Mouse (Mus musculus): ENCODE measurements at regions not wholly inside any gene's neighbourhood (a gene's known extent, or its start where the extent isn't known, plus 50 kb on each side); places are given as distances from the start of the nearest gene placed in this dataset.

DNA sequence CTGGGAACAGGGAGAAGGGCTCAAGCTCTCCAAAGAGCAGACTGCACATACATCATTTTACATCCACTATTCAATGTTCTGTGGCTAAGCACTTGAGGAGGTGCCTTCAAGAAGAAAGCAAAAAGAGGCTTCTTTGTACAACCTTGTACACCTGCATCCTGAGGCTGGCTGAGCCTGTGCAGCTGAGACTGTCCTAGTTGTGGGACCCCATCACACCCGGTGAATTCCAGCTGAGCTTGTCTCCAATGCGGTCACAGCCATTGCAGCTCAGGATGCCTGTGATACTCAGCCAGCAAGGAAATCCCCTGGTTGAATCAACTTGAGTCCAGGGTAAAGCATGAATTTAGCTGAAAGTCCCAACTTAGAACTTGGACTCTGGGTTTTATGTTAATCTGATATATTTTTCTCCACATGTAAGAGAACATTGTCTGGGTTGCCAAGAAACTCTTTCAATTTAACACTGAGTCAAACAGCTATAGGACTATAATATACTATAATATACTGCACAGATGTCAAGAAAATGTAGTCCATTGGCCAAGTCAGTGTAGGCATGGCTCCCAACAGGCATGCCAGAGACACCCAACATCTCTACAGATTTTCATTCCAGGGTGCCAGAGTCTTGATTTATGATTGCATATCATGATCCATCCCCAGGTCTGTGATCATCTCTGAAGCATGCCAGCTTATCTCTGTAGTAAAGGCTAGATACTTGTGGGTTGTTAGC lies 599.2 kb downstream of the Pard3 start:
- DNase-seq (ENCODE audit: low read depth in 1 of 2, low spot score in 2 of 2) = no peak
- Histone ChIP-seq H3K27ac (ENCODE audit: insufficient read depth, low read length) (no peak overlapping the region), H3K4me3 (ENCODE audit: extremely low read depth, insufficient read depth, insufficient read length) (no peak overlapping the region), H3K36me3 (ENCODE audit: control insufficient read depth, insufficient read depth, low read length) (no peaks in the 10 kb centered on the region), H3K27me3 (ENCODE audit: control insufficient read depth, insufficient read depth, low read length) (no peaks in the 10 kb centered on the region), H3K4me1 (ENCODE audit: control insufficient read depth, insufficient read depth, insufficient read length) (no peaks in the 10 kb centered on the region)
- TF ChIP-seq POLR2A (IDR thresholded peaks at IDR 0.05; ENCODE audit: low read depth, low read length) = no peak
- no peak for TF ChIP-seq CTCF (IDR thresholded peaks at IDR 0.05; ENCODE audit: extremely low read depth, insufficient read depth, insufficient read length, insufficient replicate concordance)
- WGBS = 85% methylated on average over 2 of the region's 2 CpGs

DNA sequence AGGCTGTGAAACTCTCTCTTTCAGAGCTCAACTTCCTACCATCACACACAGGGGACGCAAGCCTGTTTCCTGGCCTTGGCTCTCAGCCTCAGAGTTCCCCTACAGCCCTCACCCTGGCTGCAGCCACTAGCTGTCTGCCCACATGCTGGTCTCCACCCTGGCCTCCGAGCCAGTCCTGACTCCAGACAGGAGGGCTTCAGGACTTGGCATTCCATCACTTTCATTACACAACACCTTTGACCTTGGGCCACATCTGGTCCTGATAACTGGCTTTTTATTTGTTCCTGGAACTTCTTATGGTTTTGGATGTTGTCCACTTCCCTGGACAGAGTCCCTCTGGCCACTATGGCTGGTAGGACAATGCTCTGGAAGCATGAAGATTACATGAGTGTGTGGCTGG lies 602.9 kb downstream of the Pard3 start:
- no peaks in the 10 kb centered on the region for H3K27me3 ChIP-seq (ENCODE audit: control insufficient read depth, insufficient read depth, low read length)
- DNase-seq (ENCODE audit: low read depth in 1 of 2, low spot score in 2 of 2) = no peak
- 61% methylated on average over 2 of the region's 2 CpGs for WGBS

DNA sequence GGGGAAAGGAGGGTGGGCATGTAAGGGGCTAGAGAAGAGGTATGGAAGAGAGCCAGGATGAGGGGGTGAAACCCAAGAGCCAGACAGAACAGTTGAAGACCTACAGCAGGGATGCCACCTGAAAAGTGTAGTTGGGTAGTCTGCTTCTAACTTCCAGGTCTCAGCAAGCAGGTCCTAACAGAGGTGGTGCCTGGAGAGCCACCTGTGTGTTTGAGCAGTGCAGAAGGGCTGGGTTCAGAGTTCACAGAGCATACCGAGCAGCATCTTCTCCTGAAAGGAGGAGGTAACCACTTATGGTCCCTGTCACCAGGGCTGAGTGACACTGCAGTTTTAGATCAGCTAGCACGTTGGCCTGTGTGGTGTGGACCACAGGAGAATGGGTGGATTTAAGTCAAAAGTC lies 605.3 kb downstream of the Pard3 start:
- no peaks in the 10 kb centered on the region for H3K4me1 ChIP-seq (ENCODE audit: control insufficient read depth, insufficient read depth, insufficient read length)
- H3K36me3 ChIP-seq (ENCODE audit: control insufficient read depth, insufficient read depth, low read length) = no peaks in the 10 kb centered on the region
- H3K4me3 ChIP-seq (ENCODE audit: extremely low read depth, insufficient read depth, insufficient read length) = no peak overlapping the region
- H3K27me3 ChIP-seq (ENCODE audit: control insufficient read depth, insufficient read depth, low read length) = no peaks in the 10 kb centered on the region
- DNase-seq (ENCODE audit: low read depth in 1 of 2, low spot score in 2 of 2) = no peak
- no peak overlapping the region for H3K27ac ChIP-seq (ENCODE audit: insufficient read depth, low read length)
- WGBS = 49% methylated on average over 2 of the region's 2 CpGs
- TF ChIP-seq CTCF (IDR thresholded peaks at IDR 0.05; ENCODE audit: extremely low read depth, insufficient read depth, insufficient read length, insufficient replicate concordance) (no peak), POLR2A (IDR thresholded peaks at IDR 0.05; ENCODE audit: low read depth, low read length) (no peak)

More for the DNA sequence above, 602.9 kb downstream of the Pard3 start:
- Histone ChIP-seq H3K27ac (ENCODE audit: insufficient read depth, low read length) (no peak overlapping the region), H3K4me3 (ENCODE audit: extremely low read depth, insufficient read depth, insufficient read length) (no peak overlapping the region), H3K36me3 (ENCODE audit: control insufficient read depth, insufficient read depth, low read length) (no peaks in the 10 kb centered on the region), H3K4me1 (ENCODE audit: control insufficient read depth, insufficient read depth, insufficient read length) (no peaks in the 10 kb centered on the region)
- TF ChIP-seq POLR2A (IDR thresholded peaks at IDR 0.05; ENCODE audit: low read depth, low read length) (no peak), CTCF (IDR thresholded peaks at IDR 0.05; ENCODE audit: extremely low read depth, insufficient read depth, insufficient read length, insufficient replicate concordance) (no peak)

- Histone ChIP-seq H3K27ac (ENCODE audit: insufficient read depth, low read length) (no peak overlapping the region), H3K4me1 (ENCODE audit: control insufficient read depth, insufficient read depth, insufficient read length) (no peaks in the 10 kb centered on the region), H3K27me3 (ENCODE audit: control insufficient read depth, insufficient read depth, low read length) (no peaks in the 10 kb centered on the region), H3K36me3 (ENCODE audit: control insufficient read depth, insufficient read depth, low read length) (no peaks in the 10 kb centered on the region), H3K4me3 (ENCODE audit: extremely low read depth, insufficient read depth, insufficient read length) (no peak overlapping the region)
- TF ChIP-seq POLR2A (IDR thresholded peaks at IDR 0.05; ENCODE audit: low read depth, low read length) = no peak
- no peak for TF ChIP-seq CTCF (IDR thresholded peaks at IDR 0.05; ENCODE audit: extremely low read depth, insufficient read depth, insufficient read length, insufficient replicate concordance)
- 85% methylated on average over 1 of the region's 1 CpGs for WGBS
- DNase-seq (ENCODE audit: low read depth in 1 of 2, low spot score in 2 of 2) = no peak
Observed at GRCm38 (mm10) chr8:127674063-127674462, 610.4 kb downstream of the Pard3 start.

- no peak overlapping the region for H3K27ac ChIP-seq (ENCODE audit: insufficient read depth, low read length)
- H3K36me3 ChIP-seq (ENCODE audit: control insufficient read depth, insufficient read depth, low read length) = no peaks in the 10 kb centered on the region
- 88% methylated on average over 4 of the region's 4 CpGs for WGBS
- no peak overlapping the region for H3K4me3 ChIP-seq (ENCODE audit: extremely low read depth, insufficient read depth, insufficient read length)
- no peak for DNase-seq (ENCODE audit: low read depth in 1 of 2, low spot score in 2 of 2)
- H3K27me3 ChIP-seq (ENCODE audit: control insufficient read depth, insufficient read depth, low read length) = no peaks in the 10 kb centered on the region
- TF ChIP-seq POLR2A (IDR thresholded peaks at IDR 0.05; ENCODE audit: low read depth, low read length) (no peak), CTCF (IDR thresholded peaks at IDR 0.05; ENCODE audit: extremely low read depth, insufficient read depth, insufficient read length, insufficient replicate concordance) (no peak)
- H3K4me1 ChIP-seq (ENCODE audit: control insufficient read depth, insufficient read depth, insufficient read length) = no peaks in the 10 kb centered on the region
Observed at GRCm38 (mm10) chr8:127675377-127675776, 611.7 kb downstream of the Pard3 start.

- H3K27ac ChIP-seq (ENCODE audit: insufficient read depth, low read length) = no peak overlapping the region
- WGBS = 43% methylated on average over 3 of the region's 3 CpGs
- H3K27me3 ChIP-seq (ENCODE audit: control insufficient read depth, insufficient read depth, low read length) = no peaks in the 10 kb centered on the region
- no peak for DNase-seq (ENCODE audit: low read depth in 1 of 2, low spot score in 2 of 2)
- no peaks in the 10 kb centered on the region for H3K4me1 ChIP-seq (ENCODE audit: control insufficient read depth, insufficient read depth, insufficient read length)
- no peak overlapping the region for H3K4me3 ChIP-seq (ENCODE audit: extremely low read depth, insufficient read depth, insufficient read length)
- H3K36me3 ChIP-seq (ENCODE audit: control insufficient read depth, insufficient read depth, low read length) = no peaks in the 10 kb centered on the region
- TF ChIP-seq POLR2A (IDR thresholded peaks at IDR 0.05; ENCODE audit: low read depth, low read length) = no peak
Observed at GRCm38 (mm10) chr8:127680205-127680604, 616.5 kb downstream of the Pard3 start.

- Histone ChIP-seq H3K27me3 (ENCODE audit: control insufficient read depth, insufficient read depth, low read length) (no peaks in the 10 kb centered on the region), H3K27ac (ENCODE audit: insufficient read depth, low read length) (no peak overlapping the region), H3K36me3 (ENCODE audit: control insufficient read depth, insufficient read depth, low read length) (no peaks in the 10 kb centered on the region), H3K4me1 (ENCODE audit: control insufficient read depth, insufficient read depth, insufficient read length) (no peaks in the 10 kb centered on the region), H3K4me3 (ENCODE audit: extremely low read depth, insufficient read depth, insufficient read length) (no peak overlapping the region)
- WGBS = 88% methylated on average over 5 of the region's 5 CpGs
- no peak for DNase-seq (ENCODE audit: low read depth in 1 of 2, low spot score in 2 of 2)
- no peak for TF ChIP-seq POLR2A (IDR thresholded peaks at IDR 0.05; ENCODE audit: low read depth, low read length)
- TF ChIP-seq CTCF (IDR thresholded peaks at IDR 0.05; ENCODE audit: extremely low read depth, insufficient read depth, insufficient read length, insufficient replicate concordance) = no peak
Observed at GRCm38 (mm10) chr8:127684213-127684612, 620.5 kb downstream of the Pard3 start.
